In the genomic region with DNA sequence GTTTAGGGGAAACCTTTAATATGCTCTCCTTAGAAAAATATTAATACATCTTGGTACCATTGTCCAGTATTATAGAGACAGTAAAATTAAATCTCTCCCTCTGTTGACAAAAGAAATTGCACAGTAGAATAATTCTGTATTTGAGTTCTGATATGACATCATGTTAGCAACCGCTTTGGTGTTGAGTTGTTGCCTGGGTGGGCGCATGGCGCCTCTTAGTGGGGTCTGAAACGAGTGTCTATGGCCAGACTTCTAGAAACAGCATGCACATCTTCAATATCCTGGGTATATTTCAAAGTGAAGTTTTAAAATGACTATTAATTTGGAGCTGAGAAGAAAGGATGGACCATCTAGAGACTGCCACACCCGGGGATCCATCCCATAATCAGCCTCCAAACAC, we compare ENCODE assay signal across 20 mouse cellular contexts.
"Had no signal": no experiment of that assay in that cellular context is flagged by ENCODE, and none has a peak within 500 bp of the region (broad histone marks: within the 10 kb centered on the region; RNA-seq: fewer than 3 reads in every experiment).

No protein-coding gene starts in this region.

- H3K4me2 ChIP-seq: kidney, embryonic 15.5 days; limb, embryonic 13.5 days; liver, embryonic 12.5 days; liver, embryonic 15.5 days; lung, embryonic 15.5 days; midbrain, embryonic 15.5 days; stomach, embryonic 15.5 days had no signal

- H3K4me3 ChIP-seq: kidney, embryonic 15.5 days; limb, embryonic 10.5 days; limb, embryonic 13.5 days; liver, embryonic 12.5 days; liver, embryonic 15.5 days; lung, embryonic 15.5 days; midbrain, embryonic 15.5 days; stomach, embryonic 15.5 days had no signal

- H3K9ac ChIP-seq: kidney, embryonic 15.5 days; limb, embryonic 13.5 days; liver, embryonic 12.5 days; liver, embryonic 15.5 days; lung, embryonic 15.5 days; midbrain, embryonic 15.5 days; stomach, embryonic 15.5 days had no signal

- H3K4me1 ChIP-seq: limb, embryonic 10.5 days; liver, embryonic 12.5 days; liver, embryonic 15.5 days; midbrain, embryonic 15.5 days had no signal

- H3K9me3 ChIP-seq: kidney, embryonic 15.5 days; limb, embryonic 10.5 days; limb, embryonic 13.5 days; liver, embryonic 12.5 days; liver, embryonic 15.5 days; lung, embryonic 15.5 days; midbrain, embryonic 15.5 days; stomach, embryonic 15.5 days had no signal

- DNase-seq: kidney, adult 11 months; kidney, adult 8-10 months; kidney, postnatal 10 days; kidney, postnatal 36 days; liver; lung, adult 18-20 months; lung, postnatal 10 days; right cerebral cortex, adult 18-20 months; right cerebral cortex, postnatal 25 days; spleen, adult 18-20 months; thymus, adult 18-20 months; thymus, postnatal 36 days had no signal

- H3K27me3 ChIP-seq: kidney, embryonic 15.5 days; limb, embryonic 13.5 days; liver, embryonic 12.5 days; liver, embryonic 15.5 days; lung, embryonic 15.5 days; midbrain, embryonic 15.5 days; stomach, embryonic 15.5 days had no signal

- ATAC-seq: liver, embryonic 12.5 days; midbrain, embryonic 15.5 days had no signal

- H3K27ac ChIP-seq: kidney, embryonic 15.5 days; limb, embryonic 10.5 days; limb, embryonic 13.5 days; liver, embryonic 12.5 days; liver, embryonic 15.5 days; lung, embryonic 15.5 days; midbrain, embryonic 15.5 days; stomach, embryonic 15.5 days had no signal
